Mouse (Mus musculus) large intestine, adult 2 months (tissue): ENCODE measurements around the gene Gm28729. TPM values are rescaled to one million over a fixed set of nuclear protein-coding genes. Genes with fewer than 3 reads are reported as not detected.

Experiments
- polyA plus RNA-seq: library from polyadenylated mRNA; depleted of rRNA; stranded (reverse); fragments of >200 nt; gene quantifications from 2 replicates; pipeline ENCODE4 v1.2.3, GENCODE M21; 2012; rRNA removed

Gene Gm28729
- polyA plus RNA-seq, 1 experiment, result 0.22 TPM

Other genes with a start within 250 kb of the Gm28729 start
- gene Atp1b3, start 160.8 kb downstream of the Gm28729 start, polyA plus RNA-seq, result 32.7 and 35.4 TPM in 2 replicates
- gene Rnf7, start 46.6 kb downstream of the Gm28729 start, polyA plus RNA-seq, result 113 and 149 TPM in 2 replicates
- gene Rasa2, start 106.4 kb upstream of the Gm28729 start, polyA plus RNA-seq, result 3.0 and 4.1 TPM in 2 replicates
- gene Zbtb38, start 227.6 kb upstream of the Gm28729 start, polyA plus RNA-seq, result 4.7 and 9.8 TPM in 2 replicates